Mouse (Mus musculus) left cerebral cortex, postnatal 10 days (tissue): ENCODE measurements around the gene Bace1. TPM values are rescaled to one million over a fixed set of nuclear protein-coding genes. Genes with fewer than 3 reads are reported as not detected.

ENCODE experiments used
- DNase-seq, 2 experiments: peaks; one replicate each; pipeline ENCODE4 v3.0.0; 2021 to 2022; ENCODE audit warnings: low spot score in 2 of 2, mixed read lengths in 1 of 2; ENCODE audit errors: extremely low spot score in 1 of 2
- intact Hi-C: fragments of 180-260 bp; cut with DNase I; formaldehyde crosslinking; loops from one replicate; pipeline ENCODE4 v1.15.1; 2025
- total RNA-seq, 2 experiments: library from RNA; stranded (reverse); gene quantifications; 2 replicates each; pipeline ENCODE4 v1.2.3; 2021

Gene Bace1
- total RNA-seq, 2 experiments from 2014 or later: 111 to 114 TPM

- intact Hi-C loops: no loop called here
- no peak for DNase-seq
These were observed 21.0 kb downstream of the Bace1 start for GRCm38 (mm10) chr9:45859364-45859763.

GRCm38 (mm10) chr9:45861813-45862212, 23.4 kb downstream of the Bace1 start:
- intact Hi-C loops: no loop called here
- no peak for DNase-seq

DNA sequence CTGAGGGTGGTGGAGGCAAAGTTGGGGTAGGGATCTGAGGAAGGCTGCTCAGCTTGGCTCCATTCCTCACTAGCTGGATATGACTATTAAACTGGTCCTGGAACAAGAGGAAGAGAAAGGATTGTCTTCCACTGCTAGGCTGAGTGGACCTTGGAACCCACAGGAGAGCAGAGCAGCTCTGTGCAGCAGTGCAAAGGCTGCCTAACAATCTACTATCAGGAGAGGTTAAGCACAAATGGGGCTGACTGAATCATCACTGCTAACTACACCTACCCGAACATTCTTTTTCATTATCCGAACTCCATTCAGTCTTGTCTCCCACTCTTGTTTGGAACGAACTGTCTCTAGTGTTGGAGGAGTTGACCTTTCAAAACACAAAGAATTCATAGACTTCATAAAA, 30.8 kb downstream of the Bace1 start:
- DNase-seq: no peak
- intact Hi-C loops: no loop called here

DNA sequence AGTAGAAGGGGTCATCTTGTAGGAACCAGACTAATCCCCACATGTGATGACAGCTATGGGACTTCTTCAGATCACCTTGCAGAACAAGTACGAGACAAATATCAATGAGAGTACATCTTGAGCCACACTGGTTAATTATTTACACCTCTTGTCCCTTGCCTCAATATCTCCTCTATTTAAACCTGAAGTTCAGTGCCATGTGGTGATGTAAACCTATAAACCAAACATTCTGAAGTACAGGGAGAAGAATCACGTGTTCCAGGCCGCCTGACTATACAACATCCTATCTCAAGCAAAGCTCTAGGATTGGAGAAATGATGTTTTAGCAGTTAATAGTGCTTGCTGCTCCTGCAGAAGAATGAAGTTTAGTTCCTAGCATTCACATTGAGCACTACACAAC, 31.9 kb downstream of the Bace1 start:
- intact Hi-C loops: no loop called here
- DNase-seq: no peak

GRCm38 (mm10) chr9:45877928-45878327, 39.5 kb downstream of the Bace1 start:
- peak in 1 of 2 experiments; percentile 39 for DNase-seq
- intact Hi-C loops: no loop called here

GRCm38 (mm10) chr9:45893681-45894080, 55.3 kb downstream of the Bace1 start:
- intact Hi-C loops: no loop called here
- no peak for DNase-seq

GRCm38 (mm10) chr9:45905196-45905595, 66.8 kb downstream of the Bace1 start:
- intact Hi-C loops: no loop called here

GRCm38 (mm10) chr9:45905811-45906237, 67.4 kb downstream of the Bace1 start:
- intact Hi-C loops: no loop called here
- peak in 1 of 2 experiments; percentile 70 for DNase-seq

More at GRCm38 (mm10) chr9:45905196-45905595, 66.8 kb downstream of the Bace1 start:
- DNase-seq: no peak

DNA sequence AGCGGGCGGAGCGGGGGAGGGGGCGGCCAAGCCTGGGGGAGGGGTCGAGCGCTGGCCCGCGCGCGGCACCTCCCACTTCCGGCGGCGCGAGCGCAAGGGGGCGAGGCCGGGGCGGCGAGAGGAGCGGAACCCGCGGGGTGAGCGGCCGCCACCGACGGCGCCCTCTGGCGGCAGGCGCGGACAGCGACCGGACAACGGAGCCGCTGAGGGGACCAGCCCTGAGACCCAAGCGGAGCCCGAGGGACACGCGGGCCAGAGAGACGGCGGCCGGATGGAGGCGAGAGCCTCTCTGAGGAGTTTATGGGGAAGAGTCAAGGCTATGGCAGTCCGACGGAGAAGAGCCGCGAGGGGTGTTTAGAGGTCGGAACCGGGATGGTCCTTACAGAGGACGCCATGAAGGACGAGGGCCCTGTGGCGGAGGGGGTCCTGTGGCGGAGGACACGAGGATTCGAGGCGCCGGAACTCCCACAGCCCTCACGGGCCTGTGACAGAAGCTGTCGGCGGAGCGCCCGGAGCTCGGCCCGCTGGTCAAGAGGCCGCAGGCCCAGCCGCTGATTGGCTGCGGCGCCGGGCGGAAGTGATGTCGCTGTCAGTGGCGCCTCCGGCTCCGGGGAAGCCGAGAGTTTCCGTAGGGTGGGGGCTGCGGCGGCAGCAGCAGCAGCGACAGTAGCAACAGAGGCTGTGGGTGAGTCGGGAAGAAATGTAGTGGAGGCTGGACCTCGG, 68.1 kb downstream of the Bace1 start, which contains the start of the genes Pcsk7 and Rnf214:
TSS of gene Pcsk7 (plus strand) at position 143 of the 723 bp plus-strand sequence.
TSS of gene Rnf214 (minus strand) at position 557 of the 723 bp plus-strand sequence.
- DNase-seq: peak; percentile 85 to 95
- intact Hi-C loops: no loop called here

DNA sequence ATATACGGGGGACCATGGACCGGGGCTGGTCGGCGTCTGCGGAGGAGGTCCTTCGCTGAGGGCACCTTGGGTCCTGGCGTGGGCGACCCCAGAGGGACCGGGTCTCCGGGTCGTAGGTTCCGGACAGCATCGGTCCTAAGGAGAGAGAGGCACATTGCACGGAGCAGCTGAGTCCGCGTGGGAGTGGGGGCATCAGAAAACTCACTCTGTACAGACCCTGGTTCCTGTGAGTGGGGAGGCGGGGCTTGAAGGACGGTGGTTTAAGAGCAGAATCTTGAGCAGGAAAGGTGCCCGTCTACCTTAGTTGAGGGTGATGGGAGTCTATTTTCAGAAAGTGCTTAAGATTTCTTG, 68.7 kb downstream of the Bace1 start:
- no peak for DNase-seq
- intact Hi-C loops: no loop called here

DNA sequence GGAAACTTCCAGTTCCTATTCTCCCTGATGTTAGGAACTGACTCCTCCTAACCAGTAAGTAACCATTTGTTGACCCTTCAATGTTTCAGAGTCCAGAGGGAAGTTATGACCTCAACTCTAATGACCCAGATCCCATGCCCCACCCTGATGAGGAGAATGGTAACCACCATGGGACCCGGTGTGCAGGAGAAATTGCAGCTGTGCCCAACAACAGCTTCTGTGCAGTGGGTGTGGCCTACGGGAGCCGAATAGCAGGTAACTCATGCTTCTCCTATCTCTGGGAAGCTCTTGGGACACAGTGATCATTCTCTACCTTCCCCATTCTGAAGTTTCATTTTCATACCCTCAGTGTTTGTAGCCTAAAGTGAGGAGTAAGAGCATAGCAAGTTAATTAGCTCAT, 72.6 kb downstream of the Bace1 start:
- intact Hi-C loops: no loop called here
- no peak for DNase-seq

DNA sequence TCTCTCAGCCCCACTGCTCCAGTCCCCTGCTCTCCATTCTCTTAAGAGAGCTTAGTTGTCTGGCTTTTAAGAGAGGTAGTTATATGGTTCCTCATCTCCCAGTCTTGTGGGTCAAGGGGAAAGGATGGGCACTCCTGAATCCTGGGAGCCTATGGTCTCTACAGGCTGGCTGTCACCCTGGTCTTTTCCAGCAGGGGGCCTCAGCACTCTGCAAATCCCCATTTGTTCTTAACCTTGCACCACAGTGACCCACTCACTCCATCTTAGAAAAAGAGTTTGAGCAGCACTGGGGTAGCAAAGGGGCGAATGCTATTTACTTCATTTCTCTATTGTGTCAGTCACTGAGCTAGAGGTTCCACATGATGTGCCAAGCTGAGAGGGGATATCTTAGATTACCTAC, 73.3 kb downstream of the Bace1 start:
- intact Hi-C loops: no loop called here
- peak in 1 of 2 experiments; percentile 49 for DNase-seq

Other genes starting within 250 kb of the Bace1 start
- 10 to 100 TPM; 20.5 to 22.2 TPM for gene Cep164, start 9.9 kb upstream of the Bace1 start, total RNA-seq
- 10 to 100 TPM; 26.2 to 26.6 TPM for gene Pcsk7, start 67.9 kb downstream of the Bace1 start, total RNA-seq
- 10 to 100 TPM; 73.9 to 76.4 TPM for gene Rnf214, start 68.3 kb downstream of the Bace1 start, total RNA-seq
- 10 to 100 TPM in 1 of 2 experiments, 1 to 10 TPM in 1; 9.7 to 11.1 TPM for gene Tagln, start 97.5 kb downstream of the Bace1 start, total RNA-seq
- gene Sidt2, start 116.7 kb downstream of the Bace1 start, total RNA-seq: 100 to 1,000 TPM; 104 to 115 TPM
- gene Pafah1b2, start 174.1 kb downstream of the Bace1 start, total RNA-seq: 100 to 1,000 TPM; 223 to 224 TPM
- 10 to 100 TPM; 77.0 to 82.3 TPM for gene Sik3, start 174.2 kb downstream of the Bace1 start, total RNA-seq